Mouse (Mus musculus): ENCODE results near the gene Bnc2. TPM values are rescaled to one million over a fixed set of nuclear protein-coding genes. Genes with fewer than 3 reads are reported as not detected.

The Bnc2 gene
- polyA plus RNA-seq, 1 experiment = 7.2 TPM

DNA sequence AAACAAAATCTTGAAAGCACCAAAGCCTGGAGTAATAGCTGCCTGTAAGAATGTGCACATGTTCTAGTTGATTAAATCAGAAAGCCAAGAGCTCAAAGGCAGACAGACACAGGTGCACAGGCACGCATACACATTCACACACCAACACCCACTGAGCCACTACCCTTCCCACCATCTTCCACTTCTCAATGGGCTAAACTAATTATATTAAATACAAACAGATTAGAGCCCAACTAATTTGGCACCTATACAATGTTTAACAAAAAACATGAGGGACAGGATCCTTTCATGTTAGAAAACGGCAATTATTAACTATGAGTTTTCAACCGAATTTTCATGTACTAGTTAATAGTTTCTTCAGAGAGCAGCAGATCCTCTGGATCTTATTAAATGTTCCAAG, 207.4 kb downstream of the Bnc2 start:
- H3K36me3 ChIP-seq (ENCODE audit: control insufficient read depth, insufficient read depth, low read length, poor library complexity, severe bottlenecking) = no peaks in the 10 kb centered on the region
- TF ChIP-seq CTCF (IDR thresholded peaks at IDR 0.05; ENCODE audit: low read depth, low read length) (no peak), EP300 (IDR thresholded peaks at IDR 0.05; ENCODE audit: insufficient read depth, low read depth, low read length) (no peak), POLR2A (IDR thresholded peaks at IDR 0.05; ENCODE audit: insufficient read depth, low read length) (no peak)
- no peak overlapping the region for H3K9ac ChIP-seq (ENCODE audit: low read depth, poor library complexity, severe bottlenecking)
- no peaks in the 10 kb centered on the region for H3K4me1 ChIP-seq (ENCODE audit: control insufficient read depth, insufficient read depth, low read length)
- no peaks in the 10 kb centered on the region for H3K9me3 ChIP-seq (replicated peaks; ENCODE audit: control insufficient read depth, insufficient read depth, low read length, poor library complexity, severe bottlenecking)
- H3K4me3 ChIP-seq (ENCODE audit: low read depth, low read length) = no peak overlapping the region
- no peaks in the 10 kb centered on the region for H3K27me3 ChIP-seq (ENCODE audit: control insufficient read depth, insufficient read depth, low read length, poor library complexity, severe bottlenecking)
- H3K27ac ChIP-seq (ENCODE audit: insufficient read depth, low read length) = no peak overlapping the region

DNA sequence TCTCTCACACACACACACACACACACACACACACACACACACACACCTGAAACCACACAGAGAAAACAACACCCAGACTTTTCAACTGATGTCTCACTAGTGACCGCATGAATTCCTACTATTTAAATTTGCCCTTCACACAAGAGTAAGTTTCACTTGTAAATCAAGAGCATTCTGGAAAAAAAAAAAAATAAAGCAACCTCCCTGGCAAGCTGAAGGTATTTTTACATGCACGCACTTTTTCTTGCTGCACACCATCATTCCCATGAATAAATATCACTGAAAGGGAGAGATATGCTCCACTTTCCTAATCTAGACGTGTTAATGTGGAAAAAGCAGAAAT, 216.9 kb downstream of the Bnc2 start:
- TF ChIP-seq EP300 (IDR thresholded peaks at IDR 0.05; ENCODE audit: insufficient read depth, low read depth, low read length) = no peak
- TF ChIP-seq POLR2A (IDR thresholded peaks at IDR 0.05; ENCODE audit: insufficient read depth, low read length) = no peak
- TF ChIP-seq CTCF (IDR thresholded peaks at IDR 0.05; ENCODE audit: low read depth, low read length) = no peak
- H3K27ac ChIP-seq (ENCODE audit: insufficient read depth, low read length) = no peak overlapping the region

DNA sequence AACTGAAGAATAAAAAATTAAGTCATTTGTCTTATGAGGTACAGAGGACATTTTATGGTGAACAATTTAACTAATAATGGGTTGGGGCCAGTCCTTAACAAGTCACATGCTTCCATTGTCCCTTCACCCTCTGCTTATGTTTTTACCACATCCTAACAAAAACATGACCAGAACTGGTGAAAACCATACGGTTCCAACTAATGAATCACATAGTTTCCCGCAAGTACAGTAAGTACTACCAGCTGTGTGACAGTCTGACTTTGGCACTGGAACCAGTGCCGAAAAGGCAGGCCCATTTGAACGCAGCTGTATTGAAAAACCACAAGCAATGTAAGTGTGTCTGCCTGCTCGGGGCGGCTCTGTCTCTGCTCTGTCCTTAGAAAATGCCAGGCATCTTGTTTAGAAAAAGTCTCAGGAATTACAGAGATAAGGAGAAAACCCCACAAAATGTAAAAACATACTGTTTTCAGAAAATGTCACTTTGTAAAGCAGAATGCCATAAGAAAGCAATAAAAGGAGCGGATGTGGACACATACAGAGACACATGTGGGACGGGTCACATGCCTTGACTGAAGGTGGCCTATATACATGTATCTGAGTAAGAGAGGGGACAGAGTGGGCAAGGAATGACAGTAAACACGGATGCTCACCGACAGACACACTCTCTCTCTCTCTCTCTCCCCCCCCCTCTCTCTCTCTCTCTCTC, 217.4 kb downstream of the Bnc2 start:
- Histone ChIP-seq H3K4me3 (ENCODE audit: low read depth, low read length) (no peak overlapping the region), H3K27me3 (ENCODE audit: control insufficient read depth, insufficient read depth, low read length, poor library complexity, severe bottlenecking) (no peaks in the 10 kb centered on the region), H3K9me3 (replicated peaks; ENCODE audit: control insufficient read depth, insufficient read depth, low read length, poor library complexity, severe bottlenecking) (no peaks in the 10 kb centered on the region), H3K36me3 (ENCODE audit: control insufficient read depth, insufficient read depth, low read length, poor library complexity, severe bottlenecking) (no peaks in the 10 kb centered on the region), H3K9ac (ENCODE audit: low read depth, poor library complexity, severe bottlenecking) (no peak overlapping the region), H3K27ac (ENCODE audit: insufficient read depth, low read length) (no peak overlapping the region), H3K4me1 (ENCODE audit: control insufficient read depth, insufficient read depth, low read length) (no peaks in the 10 kb centered on the region)
- TF ChIP-seq POLR2A (IDR thresholded peaks at IDR 0.05; ENCODE audit: insufficient read depth, low read length) = no peak
- TF ChIP-seq EP300 (IDR thresholded peaks at IDR 0.05; ENCODE audit: insufficient read depth, low read depth, low read length) = no peak
- TF ChIP-seq CTCF (IDR thresholded peaks at IDR 0.05; ENCODE audit: low read depth, low read length) = no peak

More for the DNA sequence above, 216.9 kb downstream of the Bnc2 start:
- no peaks in the 10 kb centered on the region for H3K27me3 ChIP-seq (ENCODE audit: control insufficient read depth, insufficient read depth, low read length, poor library complexity, severe bottlenecking)
- no peaks in the 10 kb centered on the region for H3K36me3 ChIP-seq (ENCODE audit: control insufficient read depth, insufficient read depth, low read length, poor library complexity, severe bottlenecking)
- no peaks in the 10 kb centered on the region for H3K4me1 ChIP-seq (ENCODE audit: control insufficient read depth, insufficient read depth, low read length)
- H3K4me3 ChIP-seq (ENCODE audit: low read depth, low read length) = no peak overlapping the region
- no peak overlapping the region for H3K9ac ChIP-seq (ENCODE audit: low read depth, poor library complexity, severe bottlenecking)
- no peaks in the 10 kb centered on the region for H3K9me3 ChIP-seq (replicated peaks; ENCODE audit: control insufficient read depth, insufficient read depth, low read length, poor library complexity, severe bottlenecking)

DNA sequence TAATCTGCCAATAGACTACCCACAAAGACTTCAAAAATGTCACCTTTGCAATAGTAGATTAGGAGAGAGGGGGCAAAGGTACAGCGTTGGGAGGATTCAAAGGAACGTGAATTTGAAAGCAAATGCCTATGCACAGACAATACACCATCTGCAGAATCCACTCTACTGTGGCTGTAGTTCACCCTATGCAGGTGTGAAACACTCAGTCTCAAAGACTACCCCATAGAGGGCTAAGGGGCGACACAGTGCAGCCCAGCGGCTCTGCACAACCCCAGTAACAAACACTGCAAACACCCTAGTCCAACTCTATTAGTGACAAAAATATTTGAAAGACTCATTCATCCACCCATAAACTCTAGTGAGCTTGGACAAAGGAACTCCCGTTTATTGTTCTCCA, 218.2 kb downstream of the Bnc2 start:
- Histone ChIP-seq H3K9ac (ENCODE audit: low read depth, poor library complexity, severe bottlenecking) (no peak overlapping the region), H3K4me1 (ENCODE audit: control insufficient read depth, insufficient read depth, low read length) (no peaks in the 10 kb centered on the region), H3K4me3 (ENCODE audit: low read depth, low read length) (no peak overlapping the region), H3K27me3 (ENCODE audit: control insufficient read depth, insufficient read depth, low read length, poor library complexity, severe bottlenecking) (no peaks in the 10 kb centered on the region), H3K36me3 (ENCODE audit: control insufficient read depth, insufficient read depth, low read length, poor library complexity, severe bottlenecking) (no peaks in the 10 kb centered on the region), H3K27ac (ENCODE audit: insufficient read depth, low read length) (no peak overlapping the region), H3K9me3 (replicated peaks; ENCODE audit: control insufficient read depth, insufficient read depth, low read length, poor library complexity, severe bottlenecking) (no peaks in the 10 kb centered on the region)
- no peak for TF ChIP-seq CTCF (IDR thresholded peaks at IDR 0.05; ENCODE audit: low read depth, low read length)
- TF ChIP-seq POLR2A (IDR thresholded peaks at IDR 0.05; ENCODE audit: insufficient read depth, low read length) = no peak

DNA sequence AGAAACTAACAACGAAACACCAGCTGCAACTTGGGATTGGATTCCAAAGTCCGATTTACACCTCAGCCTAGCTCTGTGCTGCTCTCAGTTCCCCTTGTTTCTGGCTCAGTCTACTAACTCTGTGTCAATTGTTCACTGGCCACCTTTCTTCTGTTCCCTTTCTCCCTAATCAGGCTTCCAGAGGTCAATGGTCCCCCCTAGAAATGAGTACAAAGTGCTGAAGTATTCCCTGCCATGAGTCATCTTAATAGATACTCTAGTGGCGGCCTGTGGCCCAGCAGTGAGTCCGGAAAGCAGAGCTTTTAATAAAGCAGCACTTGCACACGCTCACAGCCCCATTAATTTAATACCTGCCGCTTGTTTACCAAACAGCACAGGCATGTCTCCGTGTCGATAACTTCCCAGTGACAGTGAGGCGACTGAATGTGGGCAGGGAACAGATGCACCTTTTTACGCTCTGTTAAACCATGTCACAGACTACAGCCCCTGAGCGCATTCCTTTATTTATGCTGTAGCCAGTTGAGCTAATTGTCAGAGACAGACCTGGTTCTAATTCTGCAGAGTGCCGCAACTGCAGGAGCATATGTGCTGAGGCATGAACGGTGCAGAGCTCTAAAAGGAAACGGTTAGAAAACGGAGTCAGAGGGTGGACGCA, 218.8 kb downstream of the Bnc2 start:
- H3K4me1 ChIP-seq (ENCODE audit: control insufficient read depth, insufficient read depth, low read length) = no peaks in the 10 kb centered on the region
- no peak overlapping the region for H3K9ac ChIP-seq (ENCODE audit: low read depth, poor library complexity, severe bottlenecking)
- H3K36me3 ChIP-seq (ENCODE audit: control insufficient read depth, insufficient read depth, low read length, poor library complexity, severe bottlenecking) = no peaks in the 10 kb centered on the region
- H3K4me3 ChIP-seq (ENCODE audit: low read depth, low read length) = no peak overlapping the region
- H3K27ac ChIP-seq (ENCODE audit: insufficient read depth, low read length) = no peak overlapping the region
- TF ChIP-seq CTCF (IDR thresholded peaks at IDR 0.05; ENCODE audit: low read depth, low read length) (no peak), POLR2A (IDR thresholded peaks at IDR 0.05; ENCODE audit: insufficient read depth, low read length) (no peak), EP300 (IDR thresholded peaks at IDR 0.05; ENCODE audit: insufficient read depth, low read depth, low read length) (no peak)
- H3K9me3 ChIP-seq (replicated peaks; ENCODE audit: control insufficient read depth, insufficient read depth, low read length, poor library complexity, severe bottlenecking) = no peaks in the 10 kb centered on the region
- no peaks in the 10 kb centered on the region for H3K27me3 ChIP-seq (ENCODE audit: control insufficient read depth, insufficient read depth, low read length, poor library complexity, severe bottlenecking)

DNA sequence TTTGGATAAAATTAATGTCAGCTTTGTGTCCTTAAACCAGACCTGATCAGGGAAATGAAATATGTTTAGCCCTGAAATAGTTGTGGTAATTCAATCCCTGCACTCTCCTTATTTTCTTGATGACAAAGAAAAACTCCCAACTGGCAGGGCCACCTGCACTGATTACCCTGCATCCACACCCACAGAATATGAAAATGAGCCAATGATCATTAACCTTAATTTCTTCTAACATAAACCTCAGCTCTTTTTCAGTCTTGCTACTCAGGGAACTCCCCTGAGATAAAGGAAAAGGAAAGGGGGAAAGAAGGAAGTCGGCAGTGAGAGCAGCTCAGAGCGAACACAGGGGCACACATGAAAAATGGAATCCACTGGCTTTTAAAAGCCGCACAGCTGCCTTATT, 220.6 kb downstream of the Bnc2 start:
- Histone ChIP-seq H3K4me3 (ENCODE audit: low read depth, low read length) (no peak overlapping the region), H3K27ac (ENCODE audit: insufficient read depth, low read length) (no peak overlapping the region), H3K4me1 (ENCODE audit: control insufficient read depth, insufficient read depth, low read length) (no peaks in the 10 kb centered on the region), H3K9me3 (replicated peaks; ENCODE audit: control insufficient read depth, insufficient read depth, low read length, poor library complexity, severe bottlenecking) (no peaks in the 10 kb centered on the region), H3K36me3 (ENCODE audit: control insufficient read depth, insufficient read depth, low read length, poor library complexity, severe bottlenecking) (no peaks in the 10 kb centered on the region), H3K27me3 (ENCODE audit: control insufficient read depth, insufficient read depth, low read length, poor library complexity, severe bottlenecking) (no peaks in the 10 kb centered on the region), H3K9ac (ENCODE audit: low read depth, poor library complexity, severe bottlenecking) (no peak overlapping the region)
- no peak for TF ChIP-seq POLR2A (IDR thresholded peaks at IDR 0.05; ENCODE audit: insufficient read depth, low read length)
- no peak for TF ChIP-seq CTCF (IDR thresholded peaks at IDR 0.05; ENCODE audit: low read depth, low read length)
- TF ChIP-seq EP300 (IDR thresholded peaks at IDR 0.05; ENCODE audit: insufficient read depth, low read depth, low read length) = no peak
